Mouse (Mus musculus): ENCODE results near the gene Prpf6. TPM values are rescaled to one million over a fixed set of nuclear protein-coding genes. Genes with fewer than 3 reads are reported as not detected.

Prpf6 gene
- polyA plus RNA-seq, 1 experiment, result 27.7 TPM

GRCm38 (mm10) chr2:181680716-181681117 is 89.0 kb downstream of the Prpf6 start:
- peak overlapping the region; percentile 64 for H3K27ac ChIP-seq (ENCODE audit: control insufficient read depth, insufficient read depth, low read depth, low read length, poor library complexity)
- peak overlapping the region; percentile 76 for H3K4me3 ChIP-seq (replicated peaks; ENCODE audit: control insufficient read depth, low read depth, low read length)
- TF ChIP-seq POLR2A (IDR thresholded peaks at IDR 0.05; ENCODE audit: borderline replicate concordance, control insufficient read depth, low read depth, low read length), result no peak
- no peak for TF ChIP-seq CTCF (IDR thresholded peaks at IDR 0.05; ENCODE audit: control insufficient read depth, insufficient read depth, low read length)
- no peaks in the 10 kb centered on the region; the same call in 1 of the 2 replicates for H3K4me1 ChIP-seq (ENCODE audit: control insufficient read depth, insufficient read depth, low read length)
- WGBS, result 7% methylated on average over 7 of the region's 7 CpGs

- Histone ChIP-seq H3K27ac (ENCODE audit: control insufficient read depth, insufficient read depth, low read depth, low read length, poor library complexity) (no peak overlapping the region), H3K4me1 (ENCODE audit: control insufficient read depth, insufficient read depth, low read length) (no peaks in the 10 kb centered on the region; the same call in 1 of the 2 replicates), H3K4me3 (replicated peaks; ENCODE audit: control insufficient read depth, low read depth, low read length) (no peak overlapping the region)
- no peak for TF ChIP-seq POLR2A (IDR thresholded peaks at IDR 0.05; ENCODE audit: borderline replicate concordance, control insufficient read depth, low read depth, low read length)
- no peak for TF ChIP-seq CTCF (IDR thresholded peaks at IDR 0.05; ENCODE audit: control insufficient read depth, insufficient read depth, low read length)
- WGBS, result 48% methylated on average over 1 of the region's 1 CpGs
Measured at GRCm38 (mm10) chr2:181681978-181682377, 90.3 kb downstream of the Prpf6 start.

- Histone ChIP-seq H3K4me1 (ENCODE audit: control insufficient read depth, insufficient read depth, low read length) (no peaks in the 10 kb centered on the region; the same call in 1 of the 2 replicates), H3K4me3 (replicated peaks; ENCODE audit: control insufficient read depth, low read depth, low read length) (no peak overlapping the region), H3K27ac (ENCODE audit: control insufficient read depth, insufficient read depth, low read depth, low read length, poor library complexity) (no peak overlapping the region; the same call in 1 of the 2 replicates)
- 76% methylated on average over 4 of the region's 4 CpGs for WGBS
- no peak for TF ChIP-seq CTCF (IDR thresholded peaks at IDR 0.05; ENCODE audit: control insufficient read depth, insufficient read depth, low read length)
- no peak for TF ChIP-seq POLR2A (IDR thresholded peaks at IDR 0.05; ENCODE audit: borderline replicate concordance, control insufficient read depth, low read depth, low read length)
Measured at GRCm38 (mm10) chr2:181683381-181683780, 91.7 kb downstream of the Prpf6 start.

GRCm38 (mm10) chr2:181684713-181685112 is 93.0 kb downstream of the Prpf6 start:
- Histone ChIP-seq H3K27ac (ENCODE audit: control insufficient read depth, insufficient read depth, low read depth, low read length, poor library complexity) (no peak overlapping the region), H3K4me1 (ENCODE audit: control insufficient read depth, insufficient read depth, low read length) (no peaks in the 10 kb centered on the region; the same call in 1 of the 2 replicates), H3K4me3 (replicated peaks; ENCODE audit: control insufficient read depth, low read depth, low read length) (no peak overlapping the region)
- 50% methylated on average over 1 of the region's 1 CpGs for WGBS
- TF ChIP-seq POLR2A (IDR thresholded peaks at IDR 0.05; ENCODE audit: borderline replicate concordance, control insufficient read depth, low read depth, low read length) (no peak), CTCF (IDR thresholded peaks at IDR 0.05; ENCODE audit: control insufficient read depth, insufficient read depth, low read length) (no peak)

- Histone ChIP-seq H3K27ac (ENCODE audit: control insufficient read depth, insufficient read depth, low read depth, low read length, poor library complexity) (no peak overlapping the region), H3K4me1 (ENCODE audit: control insufficient read depth, insufficient read depth, low read length) (peaks cover 2% of the 10 kb centered on the region; the same call in 1 of the 2 replicates), H3K4me3 (replicated peaks; ENCODE audit: control insufficient read depth, low read depth, low read length) (no peak overlapping the region)
- TF ChIP-seq CTCF (IDR thresholded peaks at IDR 0.05; ENCODE audit: control insufficient read depth, insufficient read depth, low read length), result no peak
- TF ChIP-seq POLR2A (IDR thresholded peaks at IDR 0.05; ENCODE audit: borderline replicate concordance, control insufficient read depth, low read depth, low read length), result no peak
- 84% methylated on average over 4 of the region's 4 CpGs for WGBS
Measured at GRCm38 (mm10) chr2:181685686-181686085, 94.0 kb downstream of the Prpf6 start.

- Histone ChIP-seq H3K4me1 (ENCODE audit: control insufficient read depth, insufficient read depth, low read length) (peaks cover 2% of the 10 kb centered on the region; the same call in 1 of the 2 replicates), H3K27ac (ENCODE audit: control insufficient read depth, insufficient read depth, low read depth, low read length, poor library complexity) (no peak overlapping the region), H3K4me3 (replicated peaks; ENCODE audit: control insufficient read depth, low read depth, low read length) (no peak overlapping the region)
- 83% methylated on average over 8 of the region's 8 CpGs for WGBS
- TF ChIP-seq POLR2A (IDR thresholded peaks at IDR 0.05; ENCODE audit: borderline replicate concordance, control insufficient read depth, low read depth, low read length) (no peak), CTCF (IDR thresholded peaks at IDR 0.05; ENCODE audit: control insufficient read depth, insufficient read depth, low read length) (no peak)
Measured at GRCm38 (mm10) chr2:181687586-181687985, 95.9 kb downstream of the Prpf6 start.

GRCm38 (mm10) chr2:181689466-181690160 is 97.9 kb downstream of the Prpf6 start:
- no peak overlapping the region for H3K27ac ChIP-seq (ENCODE audit: control insufficient read depth, insufficient read depth, low read depth, low read length, poor library complexity)
- H3K4me3 ChIP-seq (replicated peaks; ENCODE audit: control insufficient read depth, low read depth, low read length), result no peak overlapping the region
- TF ChIP-seq POLR2A (IDR thresholded peaks at IDR 0.05; ENCODE audit: borderline replicate concordance, control insufficient read depth, low read depth, low read length), result no peak
- TF ChIP-seq CTCF (IDR thresholded peaks at IDR 0.05; ENCODE audit: control insufficient read depth, insufficient read depth, low read length), result no peak
- WGBS, result 76% methylated on average over 10 of the region's 10 CpGs
- peaks cover 2% of the 10 kb centered on the region; the same call in 1 of the 2 replicates for H3K4me1 ChIP-seq (ENCODE audit: control insufficient read depth, insufficient read depth, low read length)

GRCm38 (mm10) chr2:181691083-181691482 is 99.4 kb downstream of the Prpf6 start:
- peak overlapping the region; percentile 56; the same call in 1 of the 2 replicates for H3K27ac ChIP-seq (ENCODE audit: control insufficient read depth, insufficient read depth, low read depth, low read length, poor library complexity)
- 59% methylated on average over 6 of the region's 6 CpGs for WGBS
- H3K4me3 ChIP-seq (replicated peaks; ENCODE audit: control insufficient read depth, low read depth, low read length), result peak overlapping the region; percentile 79
- TF ChIP-seq POLR2A (IDR thresholded peaks at IDR 0.05; ENCODE audit: borderline replicate concordance, control insufficient read depth, low read depth, low read length) (no peak), CTCF (IDR thresholded peaks at IDR 0.05; ENCODE audit: control insufficient read depth, insufficient read depth, low read length) (no peak)
- H3K4me1 ChIP-seq (ENCODE audit: control insufficient read depth, insufficient read depth, low read length), result peaks cover 2% of the 10 kb centered on the region; the same call in 1 of the 2 replicates
